Mouse (Mus musculus) hindbrain, postnatal 0 days (tissue): ENCODE measurements around the gene Cxcl12. TPM values are rescaled to one million over a fixed set of nuclear protein-coding genes. Genes with fewer than 3 reads are reported as not detected.
A peak's percentile ranks its signal among the peaks of the same experiment; 100 is the strongest.

Experiments used
- ATAC-seq: fragments of 200-750 bp; cut with Nextera tagmentation; 2 replicates; pipeline ENCODE4 v1.8.0; 2017; ENCODE audit warnings: mild to moderate bottlenecking, moderate TSS enrichment, moderate library complexity
- DNase-seq: peaks from one replicate; pipeline ENCODE4 v3.0.0-alpha.2; 2015; ENCODE audit warnings: low spot score
- H3K27ac ChIP-seq: fragments of 300-500 bp; sonication (generic); 2 replicates; pipeline ENCODE4 v1.5.1; 2014; ENCODE audit warnings: mild to moderate bottlenecking
- H3K27me3 ChIP-seq: fragments of 300-500 bp; sonication (generic); 2 replicates; pipeline ENCODE4 v1.6.1; 2014; ENCODE audit warnings: low read length, mixed read lengths; ENCODE audit not compliant: insufficient read depth
- H3K36me3 ChIP-seq: fragments of 300-500 bp; sonication (generic); 2 replicates; pipeline ENCODE4 v1.6.1; 2014; ENCODE audit warnings: low read length, mixed read lengths; ENCODE audit not compliant: insufficient read depth
- H3K4me1 ChIP-seq: fragments of 300-500 bp; sonication (generic); 2 replicates; pipeline ENCODE4 v1.6.1; 2014; ENCODE audit warnings: antibody characterized with exemption, low read length, mixed read lengths; ENCODE audit not compliant: insufficient read depth
- H3K4me2 ChIP-seq: fragments of 300-500 bp; sonication (generic); 2 replicates; pipeline ENCODE4 v1.6.1; 2014; ENCODE audit warnings: low read depth, mild to moderate bottlenecking, low read length, moderate library complexity, mixed read lengths
- H3K4me3 ChIP-seq: fragments of 300-500 bp; sonication (generic); 2 replicates; pipeline ENCODE4 v1.5.1; 2014; ENCODE audit warnings: low read length
- H3K9ac ChIP-seq: fragments of 300-500 bp; sonication (generic); replicated peaks from 2 replicates; pipeline ENCODE4 v1.6.1; 2014; ENCODE audit warnings: mild to moderate bottlenecking, low read length, moderate library complexity, mixed read lengths
- H3K9me3 ChIP-seq: fragments of 300-500 bp; sonication (generic); 2 replicates; pipeline ENCODE4 v1.6.1; 2016; ENCODE audit warnings: low read length, mixed read lengths
- CTCF ChIP-seq: IDR thresholded peaks from 2 replicates; pipeline ENCODE4 v1.5.1; 2016; ENCODE audit warnings: antibody characterized with exemption, control low read depth, low read depth
- WGBS: fragments of 180-500 bp; shearing (Covaris S2); extraction: QIAGEN DNeasy Blood & Tissue Kit; methylation state at CpG from one replicate; pipeline ENCODE4 v1.1.7; 2014; 5-methylcytosine and 5-hydroxymethylcytosine counted together
- polyA plus RNA-seq: library from polyadenylated mRNA; unstranded; fragments of >200 nt; fragmentation: Nextera tagmentation; extraction: Ambion mirVana; gene quantifications from 2 replicates; pipeline ENCODE4 v1.2.1, GENCODE M21; 2015
- total RNA-seq: library from RNA; depleted of rRNA; stranded (reverse); fragments of >200 nt; gene quantifications from 2 replicates; pipeline ENCODE4 v1.2.3, GENCODE M21; 2014

The Cxcl12 gene
- total and polyA plus RNA-seq, 2 experiments from 2014 or later: 39.2 to 92.2 TPM

GRCm38 (mm10) chr6:117140907-117141306 lies 27.4 kb upstream of the Cxcl12 start:
- 88% methylated on average over 4 of the region's 4 CpGs for WGBS
- no peak overlapping the region for H3K27ac ChIP-seq
- H3K9ac ChIP-seq: no peak overlapping the region
- H3K27me3 ChIP-seq: no peaks in the 10 kb centered on the region
- no peak overlapping the region for H3K4me2 ChIP-seq
- H3K9me3 ChIP-seq: no peaks in the 10 kb centered on the region
- H3K4me3 ChIP-seq: no peak overlapping the region
- ATAC-seq (no peak), DNase-seq (no peak)
- TF ChIP-seq CTCF: no peak
- H3K4me1 ChIP-seq: no peaks in the 10 kb centered on the region
- H3K36me3 ChIP-seq: no peaks in the 10 kb centered on the region

- ATAC-seq: no peak
- WGBS: 86% methylated on average over 10 of the region's 10 CpGs
- no peak for TF ChIP-seq CTCF
These were observed 21.4 kb upstream of the Cxcl12 start for GRCm38 (mm10) chr6:117146951-117147350.

GRCm38 (mm10) chr6:117151484-117152149 lies 16.7 kb upstream of the Cxcl12 start:
- H3K4me2 ChIP-seq: no peak overlapping the region
- DNase-seq (no peak), ATAC-seq (no peak)
- no peak for TF ChIP-seq CTCF
- H3K27ac ChIP-seq: no peak overlapping the region
- no peaks in the 10 kb centered on the region for H3K9me3 ChIP-seq
- H3K36me3 ChIP-seq: no peaks in the 10 kb centered on the region
- 19% methylated on average over 18 of the region's 18 CpGs for WGBS
- H3K4me3 ChIP-seq: no peak overlapping the region
- H3K27me3 ChIP-seq: no peaks in the 10 kb centered on the region
- H3K9ac ChIP-seq: no peak overlapping the region
- H3K4me1 ChIP-seq: no peaks in the 10 kb centered on the region

More at GRCm38 (mm10) chr6:117146951-117147350, 21.4 kb upstream of the Cxcl12 start:
- H3K27ac ChIP-seq: no peak overlapping the region
- H3K36me3 ChIP-seq: no peaks in the 10 kb centered on the region
- H3K4me3 ChIP-seq: no peak overlapping the region
- no peak for DNase-seq
- H3K27me3 ChIP-seq: no peaks in the 10 kb centered on the region
- H3K4me1 ChIP-seq: no peaks in the 10 kb centered on the region
- no peak overlapping the region for H3K9ac ChIP-seq
- H3K4me2 ChIP-seq: no peak overlapping the region
- H3K9me3 ChIP-seq: no peaks in the 10 kb centered on the region

- 0 out of 2 replicates have a peak, but pooled peaks cover 3% of the 10 kb centered on the region for H3K4me1 ChIP-seq
- no peak overlapping the region for H3K4me3 ChIP-seq
- H3K9me3 ChIP-seq: no peaks in the 10 kb centered on the region
- TF ChIP-seq CTCF: no peak
- H3K36me3 ChIP-seq: no peaks in the 10 kb centered on the region
- H3K9ac ChIP-seq: no peak overlapping the region
- 57% methylated on average over 5 of the region's 5 CpGs for WGBS
- H3K4me2 ChIP-seq: no peak overlapping the region
- peak; percentile 33 for DNase-seq
- no peaks in the 10 kb centered on the region for H3K27me3 ChIP-seq
- no peak overlapping the region for H3K27ac ChIP-seq
- no peak for ATAC-seq
These were observed 15.3 kb upstream of the Cxcl12 start for GRCm38 (mm10) chr6:117153046-117153445.

- WGBS: 75% methylated on average over 4 of the region's 4 CpGs
- TF ChIP-seq CTCF: no peak
- no peak for DNase-seq
These were observed 11.5 kb upstream of the Cxcl12 start for GRCm38 (mm10) chr6:117156846-117157245.

GRCm38 (mm10) chr6:117159710-117160690 lies 8.3 kb upstream of the Cxcl12 start:
- no peak for DNase-seq
- no peak overlapping the region for H3K27ac ChIP-seq
- no peak for TF ChIP-seq CTCF
- 72% methylated on average over 16 of the region's 16 CpGs for WGBS
- H3K9me3 ChIP-seq: no peaks in the 10 kb centered on the region
- no peaks in the 10 kb centered on the region for H3K27me3 ChIP-seq
- H3K4me2 ChIP-seq: no peak overlapping the region
- no peak for ATAC-seq
- no peak overlapping the region for H3K9ac ChIP-seq
- 0 out of 2 replicates have a peak, but pooled peaks cover 3% of the 10 kb centered on the region for H3K4me1 ChIP-seq
- no peak overlapping the region for H3K4me3 ChIP-seq
- H3K36me3 ChIP-seq: no peaks in the 10 kb centered on the region

More at GRCm38 (mm10) chr6:117156846-117157245, 11.5 kb upstream of the Cxcl12 start:
- Histone ChIP-seq H3K9me3 (no peaks in the 10 kb centered on the region), H3K27ac (no peak overlapping the region), H3K4me2 (no peak overlapping the region), H3K4me3 (no peak overlapping the region), H3K27me3 (no peaks in the 10 kb centered on the region), H3K9ac (no peak overlapping the region), H3K4me1 (0 out of 2 replicates have a peak, but pooled peaks cover 3% of the 10 kb centered on the region), H3K36me3 (no peaks in the 10 kb centered on the region)
- ATAC-seq: no peak
